Mouse (Mus musculus): Measurements from ENCODE around the gene Slc24a4.

DNA sequence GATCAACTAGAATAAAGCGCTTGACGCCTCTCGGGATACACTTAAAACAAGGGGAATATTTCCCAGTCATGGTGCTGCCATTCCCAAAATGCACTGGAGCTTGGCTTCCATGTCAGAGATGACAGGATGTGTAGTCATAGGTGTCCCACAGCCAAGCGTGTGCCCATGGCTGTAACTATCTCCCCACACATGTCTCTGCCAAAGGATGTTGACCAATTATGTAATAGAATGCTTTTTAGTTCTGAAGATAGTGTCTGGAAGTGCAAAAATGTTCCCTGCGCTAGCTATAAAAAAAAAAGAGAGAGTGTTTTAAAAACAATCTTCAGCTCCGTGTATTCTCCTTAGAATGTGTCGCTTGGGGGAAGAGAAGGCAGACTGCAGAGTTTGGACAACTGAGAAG, 36.1 kb downstream of the Slc24a4 start:
- TF ChIP-seq POLR2A (IDR thresholded peaks at IDR 0.05; ENCODE audit: borderline replicate concordance, extremely low read depth, insufficient read depth, insufficient read length, poor library complexity, severe bottlenecking) (no peak), CTCF (IDR thresholded peaks at IDR 0.05; ENCODE audit: borderline replicate concordance, extremely low read depth, insufficient read depth, insufficient read length) (no peak)

Data from brain, embryonic 14.5 days (tissue).